Mouse (Mus musculus) T-helper 17 cell (primary cell): ENCODE data around the gene Il10.

Experiments used
- in situ Hi-C, 2 experiments: fragments of 300-600 bp; cut with MboI, MseI; formaldehyde crosslinking; loops; 1 replicate in 1 of 2; 2 replicates in 1 of 2; pipeline ENCODE4 v1.15.1; 2025; ENCODE audit warnings: high pct_unique_total_duplicates in 2 of 2

The Il10 gene

GRCm38 (mm10) chr1:131048946-131049345 is 29.3 kb downstream of the Il10 start:
- in situ Hi-C loops: no loop called here

- in situ Hi-C loops: no loop called here
Observed at GRCm38 (mm10) chr1:131049361-131049806, 29.7 kb downstream of the Il10 start.

- in situ Hi-C loops: loop anchor here in 1 of 2 experiments (5.0 to 10.0 kb wide), 2 partner anchors 173 to 505 kb away; no protein-coding TSS in a partner anchor
Observed at GRCm38 (mm10) chr1:131050011-131050410, 30.4 kb downstream of the Il10 start.

- in situ Hi-C loops: loop anchor here in 1 of 2 experiments (5.0 to 10.0 kb wide), 2 partner anchors 173 to 506 kb away; no protein-coding TSS in a partner anchor
Observed at GRCm38 (mm10) chr1:131050617-131051016, 31.0 kb downstream of the Il10 start.

GRCm38 (mm10) chr1:131051073-131051472 is 31.4 kb downstream of the Il10 start:
- in situ Hi-C loops: loop anchor here in 1 of 2 experiments (5.0 to 10.0 kb wide), 2 partner anchors 174 to 506 kb away; no protein-coding TSS in a partner anchor

GRCm38 (mm10) chr1:131053239-131053638 is 33.6 kb downstream of the Il10 start:
- in situ Hi-C loops: loop anchor here in 1 of 2 experiments (5.0 to 10.0 kb wide), 2 partner anchors 176 to 508 kb away; no protein-coding TSS in a partner anchor

GRCm38 (mm10) chr1:131053656-131054055 is 34.0 kb downstream of the Il10 start:
- in situ Hi-C loops: loop anchor here in 1 of 2 experiments (5.0 to 10.0 kb wide), 2 partner anchors 176 to 509 kb away; no protein-coding TSS in a partner anchor

- in situ Hi-C loops: loop anchor here in 1 of 2 experiments (5.0 to 10.0 kb wide), 2 partner anchors 177 to 509 kb away; no protein-coding TSS in a partner anchor
Observed at GRCm38 (mm10) chr1:131054251-131054650, 34.6 kb downstream of the Il10 start.

- in situ Hi-C loops: loop anchor here (5.0 to 10.0 kb wide), 3 partner anchors 71 to 514 kb away; no protein-coding TSS in a partner anchor
Observed at GRCm38 (mm10) chr1:131058431-131058830, 38.8 kb downstream of the Il10 start.

- in situ Hi-C loops: loop anchor here (5.0 to 10.0 kb wide), 3 partner anchors 72 to 515 kb away; no protein-coding TSS in a partner anchor
Observed at GRCm38 (mm10) chr1:131059411-131059810, 39.8 kb downstream of the Il10 start.

GRCm38 (mm10) chr1:131059841-131060240 is 40.2 kb downstream of the Il10 start:
- in situ Hi-C loops: loop anchor here (5.0 to 10.0 kb wide), 3 partner anchors 73 to 515 kb away; no protein-coding TSS in a partner anchor

- in situ Hi-C loops: no loop called here
Observed at GRCm38 (mm10) chr1:131060290-131061253, 40.9 kb downstream of the Il10 start.

- in situ Hi-C loops: no loop called here
Observed at GRCm38 (mm10) chr1:131061740-131062254, 42.2 kb downstream of the Il10 start.

GRCm38 (mm10) chr1:131062821-131063220 is 43.2 kb downstream of the Il10 start:
- in situ Hi-C loops: no loop called here

- in situ Hi-C loops: no loop called here
Observed at GRCm38 (mm10) chr1:131064202-131064601, 44.6 kb downstream of the Il10 start.

- in situ Hi-C loops: no loop called here
Observed at GRCm38 (mm10) chr1:131068011-131068727, 48.5 kb downstream of the Il10 start.

GRCm38 (mm10) chr1:131069010-131069409 is 49.4 kb downstream of the Il10 start:
- in situ Hi-C loops: no loop called here

GRCm38 (mm10) chr1:131072376-131072990 is 52.8 kb downstream of the Il10 start:
- in situ Hi-C loops: no loop called here

- in situ Hi-C loops: no loop called here
Observed at GRCm38 (mm10) chr1:131074524-131074938, 54.9 kb downstream of the Il10 start.
